Mouse (Mus musculus) heart, embryonic 14.5 days (tissue): Measurements from ENCODE around the gene Zfp52. TPM values are rescaled to one million over a fixed set of nuclear protein-coding genes. Genes with fewer than 3 reads are reported as not detected.
A peak's percentile ranks its signal among the peaks of the same experiment; 100 is the strongest.

ENCODE experiments used
- ATAC-seq: fragments of 200-750 bp; cut with Nextera tagmentation; 2 replicates; pipeline ENCODE4 v1.8.0; 2017; ENCODE audit warnings: low read depth, moderate TSS enrichment; ENCODE audit not compliant: insufficient number of reproducible peaks, insufficient read depth, low FRiP score
- H3K27ac ChIP-seq, 2 experiments: fragments of 200-500 bp in 1 of 2; fragments of 300-500 bp in 1 of 2; sonication (generic) in 1 of 2; replicated peaks in 1 of 2; 2 replicates each; pipeline ENCODE4 v1.5.1; 2012 to 2014; ENCODE audit warnings: low read depth in 2 of 2, low read length in 2 of 2, control low read depth in 1 of 2, mild to moderate bottlenecking in 1 of 2, mixed read lengths in 1 of 2; ENCODE audit not compliant: control insufficient read depth in 1 of 2, insufficient read depth in 1 of 2
- H3K27me3 ChIP-seq: fragments of 300-500 bp; sonication (generic); 2 replicates; pipeline ENCODE4 v1.6.1; 2014; ENCODE audit warnings: mild to moderate bottlenecking, low read length, control low read depth; ENCODE audit not compliant: control insufficient read depth, insufficient read depth
- H3K36me3 ChIP-seq: fragments of 300-500 bp; sonication (generic); 2 replicates; pipeline ENCODE4 v1.6.1; 2014; ENCODE audit warnings: mild to moderate bottlenecking, control low read depth, low read length, mixed read lengths; ENCODE audit not compliant: control insufficient read depth, insufficient read depth
- H3K4me1 ChIP-seq, 2 experiments: fragments of 200-500 bp in 1 of 2; fragments of 300-500 bp in 1 of 2; sonication (generic) in 1 of 2; 2 replicates each; pipeline ENCODE4 v1.6.1; 2012 to 2014; ENCODE audit warnings: low read length in 2 of 2, control low read depth in 1 of 2, mixed read lengths in 1 of 2; ENCODE audit not compliant: control insufficient read depth in 2 of 2, insufficient read depth in 2 of 2
- H3K4me2 ChIP-seq: fragments of 300-500 bp; sonication (generic); 2 replicates; pipeline ENCODE4 v1.6.1; 2014; ENCODE audit warnings: mild to moderate bottlenecking, low read length
- H3K4me3 ChIP-seq, 2 experiments: fragments of 200-500 bp in 1 of 2; fragments of 300-500 bp in 1 of 2; sonication (generic) in 1 of 2; 2 replicates each; pipeline ENCODE4 v1.5.1; 2012 to 2014; ENCODE audit warnings: low read length in 2 of 2, mild to moderate bottlenecking in 2 of 2, control low read depth in 1 of 2, low read depth in 1 of 2, moderate library complexity in 1 of 2; ENCODE audit not compliant: control insufficient read depth in 1 of 2, insufficient read depth in 1 of 2
- H3K9ac ChIP-seq: fragments of 300-500 bp; sonication (generic); 2 replicates; pipeline ENCODE4 v1.6.1; 2014; ENCODE audit warnings: mild to moderate bottlenecking, low read length
- H3K9me3 ChIP-seq: fragments of 300-500 bp; sonication (generic); 2 replicates; pipeline ENCODE4 v1.6.1; 2016; ENCODE audit warnings: low read length, control low read depth; ENCODE audit not compliant: control insufficient read depth
- WGBS: fragments of 180-500 bp; shearing (Covaris S2); extraction: QIAGEN DNeasy Blood & Tissue Kit; methylation state at CpG from one replicate; pipeline ENCODE4 v1.1.7; 2014; 5-methylcytosine and 5-hydroxymethylcytosine counted together
- polyA plus RNA-seq: library from polyadenylated mRNA; unstranded; fragments of >200 nt; fragmentation: Nextera tagmentation; extraction: Ambion mirVana; gene quantifications from 2 replicates; pipeline ENCODE4 v1.2.1, GENCODE M21; 2014

Gene Zfp52
- polyA plus RNA-seq, 1 experiment from 2014 or later = 4.0 TPM

DNA sequence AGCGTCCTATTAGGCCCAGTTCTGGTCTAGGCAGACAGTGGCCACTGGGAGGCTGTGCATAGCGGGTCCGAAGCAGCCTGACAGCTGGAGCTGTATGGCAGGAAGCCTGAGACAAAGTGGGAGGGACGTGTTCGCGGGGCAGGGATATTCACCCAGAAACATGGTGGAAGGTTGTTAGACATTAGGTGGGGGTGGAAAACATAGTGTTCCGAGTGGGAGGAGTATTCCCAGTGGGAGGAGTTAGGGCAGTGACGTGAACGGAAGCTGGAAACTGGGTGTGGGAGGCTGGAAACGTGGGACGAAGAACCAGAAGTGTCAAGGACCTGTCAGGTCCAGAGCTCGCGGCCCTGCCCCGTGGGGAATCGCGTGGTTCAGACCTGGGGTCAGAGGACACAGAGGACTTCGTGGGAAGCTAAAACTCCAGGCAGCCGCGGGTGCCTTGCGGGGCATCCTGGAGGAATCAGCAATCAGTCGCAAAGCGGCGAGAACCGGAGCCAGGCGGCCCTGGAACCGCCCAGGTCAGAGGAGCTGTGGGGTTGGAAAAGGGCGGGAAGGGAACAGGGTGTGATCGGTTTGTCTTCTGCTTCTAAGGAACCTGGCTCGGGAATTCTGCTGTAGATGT lies 31.5 kb downstream of the Zfp52 start, which contains the start of gene Zfp948:
TSS of gene Zfp948 (plus strand) at position 281 of the 622 bp plus-strand sequence.
- H3K9ac ChIP-seq = peak within 1 kb of the TSS; percentile 75
- peaks cover 5% of the 10 kb centered on the region in 2 experiments; a peak in 1 of 4 replicates for H3K4me1 ChIP-seq
- peaks cover 20% of the 10 kb centered on the region for H3K36me3 ChIP-seq
- no peaks in the 10 kb centered on the region for H3K9me3 ChIP-seq
- WGBS = under 1% methylated on average over 29 of the region's 29 CpGs
- H3K4me3 ChIP-seq = peak within 1 kb of the TSS; percentile 74 to 97
- peak within 1 kb of the TSS; percentile 91 to 98 for H3K27ac ChIP-seq
- H3K4me2 ChIP-seq = peak within 1 kb of the TSS; percentile 93
- H3K27me3 ChIP-seq = no peaks in the 10 kb centered on the region
- peak; percentile 93 for ATAC-seq

DNA sequence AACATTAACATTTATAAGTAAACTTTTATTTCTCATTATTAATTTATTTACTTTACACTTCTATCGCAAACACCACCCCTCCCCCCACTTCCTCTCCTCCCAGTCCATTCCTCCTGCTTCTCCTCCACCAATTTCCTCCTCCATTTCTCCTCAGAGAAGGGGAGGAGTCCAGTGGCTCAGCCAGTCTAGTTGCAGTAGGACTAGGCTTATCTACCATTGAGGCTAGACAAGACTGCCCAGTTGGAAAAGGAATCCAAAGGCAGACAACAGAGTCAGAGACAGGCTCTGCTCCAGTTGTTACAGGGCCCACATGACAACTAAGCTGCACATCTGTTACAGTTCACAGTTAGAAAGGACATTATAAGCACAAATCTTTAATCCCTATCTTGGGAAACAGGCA lies 32.4 kb downstream of the Zfp52 start:
- 0 out of 2 replicates have a peak overlapping the region, but pooled peaks have one; percentile 75 for H3K9ac ChIP-seq
- peaks cover 5% of the 10 kb centered on the region in 2 experiments; a peak in 1 of 4 replicates for H3K4me1 ChIP-seq
- H3K36me3 ChIP-seq = peaks cover 24% of the 10 kb centered on the region
- no peaks in the 10 kb centered on the region for H3K9me3 ChIP-seq
- H3K4me3 ChIP-seq = peak overlapping the region; percentile 17 to 74
- H3K27me3 ChIP-seq = no peaks in the 10 kb centered on the region
- WGBS = 36% methylated on average over 1 of the region's 1 CpGs
- peak overlapping the region; percentile 93 for H3K4me2 ChIP-seq
- no peak for ATAC-seq
- no peak overlapping the region for H3K27ac ChIP-seq

DNA sequence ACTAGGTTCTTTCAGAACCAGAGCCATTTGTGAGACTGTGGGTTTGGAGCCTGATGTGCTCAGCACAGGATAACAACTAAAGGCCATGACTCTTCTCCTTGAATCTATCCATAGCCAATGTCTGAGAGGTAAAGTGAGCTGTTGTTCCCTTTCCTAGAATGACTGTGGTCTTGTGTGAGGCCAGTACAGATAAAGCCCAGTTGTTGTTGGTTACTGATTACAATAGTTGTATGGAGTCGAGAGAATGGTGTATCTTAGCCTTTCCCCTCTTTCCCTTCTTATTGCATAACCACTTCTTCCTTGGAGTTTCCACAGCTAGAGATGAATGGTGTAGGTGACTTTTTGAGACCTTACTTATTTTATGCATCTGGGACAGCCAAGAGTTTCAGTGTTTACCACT lies 43.7 kb downstream of the Zfp52 start:
- Histone ChIP-seq H3K9ac (no peak overlapping the region), H3K4me3 (no peak overlapping the region), H3K4me2 (no peak overlapping the region), H3K27ac (no peak overlapping the region), H3K4me1 (no peaks in the 10 kb centered on the region), H3K27me3 (no peaks in the 10 kb centered on the region), H3K9me3 (no peaks in the 10 kb centered on the region), H3K36me3 (peaks cover 69% of the 10 kb centered on the region)
- ATAC-seq = no peak
- 64% methylated on average over 1 of the region's 1 CpGs for WGBS

DNA sequence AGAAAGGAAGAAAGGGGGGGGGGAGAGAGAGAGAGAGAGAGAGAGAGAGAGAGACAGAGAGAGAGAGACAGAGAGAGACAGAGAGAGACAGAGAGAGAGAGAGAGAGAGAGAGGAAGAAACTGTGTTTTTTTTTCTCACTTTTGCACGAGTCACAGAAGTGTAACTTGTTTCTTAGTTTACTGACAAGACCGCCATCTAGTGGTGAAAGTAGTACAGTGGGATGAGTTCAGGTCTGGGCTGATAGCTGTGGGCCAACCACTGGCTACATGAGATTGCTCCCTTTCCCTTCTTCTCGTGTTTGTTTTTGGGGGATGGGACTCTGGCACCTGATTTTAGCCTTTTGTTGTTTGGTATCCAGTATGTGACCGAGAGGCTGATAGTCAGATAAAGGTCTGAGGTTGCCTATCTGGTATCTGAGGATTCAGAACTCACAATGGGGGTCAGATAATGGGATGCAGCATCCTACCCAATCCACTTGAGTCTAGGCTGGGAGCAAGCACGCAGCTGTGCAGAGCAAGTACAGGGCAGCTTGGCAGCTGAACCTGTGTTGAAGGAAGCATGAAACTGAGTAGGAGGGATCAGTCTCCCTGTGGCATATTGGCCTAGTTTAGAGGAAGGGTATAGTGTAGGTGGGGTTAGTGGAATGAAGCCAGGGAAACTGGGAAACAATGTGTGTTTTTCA lies 44.3 kb downstream of the Zfp52 start:
- no peaks in the 10 kb centered on the region for H3K9me3 ChIP-seq
- no peak overlapping the region for H3K27ac ChIP-seq
- no peak overlapping the region for H3K4me3 ChIP-seq
- peaks cover 69% of the 10 kb centered on the region for H3K36me3 ChIP-seq
- no peaks in the 10 kb centered on the region for H3K4me1 ChIP-seq
- H3K27me3 ChIP-seq = no peaks in the 10 kb centered on the region
- WGBS = 21% methylated on average over 5 of the region's 5 CpGs
- H3K9ac ChIP-seq = no peak overlapping the region
- H3K4me2 ChIP-seq = no peak overlapping the region
- 0 out of 2 replicates have a peak, but pooled peaks have one; percentile 59 for ATAC-seq

DNA sequence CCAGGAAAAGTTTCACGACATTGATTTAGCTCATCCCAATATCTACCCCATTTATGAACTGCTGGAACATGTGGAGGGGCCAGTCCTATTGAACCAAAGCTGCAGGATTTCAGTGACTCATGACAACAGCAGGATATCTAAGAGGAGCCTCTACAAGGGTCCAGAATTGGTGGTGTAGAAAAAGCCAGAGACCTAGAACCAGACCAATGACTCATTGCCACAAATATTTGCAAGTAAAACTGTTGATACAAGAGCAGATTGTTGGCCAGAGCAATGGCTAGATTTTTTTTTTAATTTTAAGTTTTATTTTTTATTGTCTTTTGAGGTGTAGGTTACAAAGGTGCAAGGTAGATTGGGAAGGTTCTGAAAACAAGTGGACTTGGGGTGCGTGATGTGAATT lies 50.2 kb downstream of the Zfp52 start:
- 93% methylated on average over 2 of the region's 2 CpGs for WGBS
- ATAC-seq = no peak
- H3K4me1 ChIP-seq = no peaks in the 10 kb centered on the region
- no peak overlapping the region for H3K27ac ChIP-seq
- H3K27me3 ChIP-seq = no peaks in the 10 kb centered on the region
- no peak overlapping the region for H3K4me2 ChIP-seq
- H3K36me3 ChIP-seq = peaks cover 74% of the 10 kb centered on the region
- H3K9ac ChIP-seq = no peak overlapping the region
- peaks cover 10% of the 10 kb centered on the region; the same call in 1 of the 2 replicates for H3K9me3 ChIP-seq
- no peak overlapping the region for H3K4me3 ChIP-seq

Other genes starting within 250 kb of the Zfp52 start
- gene Vmn1r237, start 223.7 kb upstream of the Zfp52 start, polyA plus RNA-seq = not detected in 2 replicates
- 2.1 and 2.5 TPM in 2 replicates for gene Zfp677, start 151.8 kb upstream of the Zfp52 start, polyA plus RNA-seq
- gene Zfp54, start 112.3 kb upstream of the Zfp52 start, polyA plus RNA-seq = 3.4 and 4.0 TPM in 2 replicates
- 9.8 and 11.6 TPM in 2 replicates for gene Zfp51, start 85.2 kb upstream of the Zfp52 start, polyA plus RNA-seq
- gene Zfp53, start 46.5 kb upstream of the Zfp52 start, polyA plus RNA-seq = 5.3 and 5.5 TPM in 2 replicates
- gene Zfp948, start 31.5 kb downstream of the Zfp52 start, polyA plus RNA-seq = 14.7 and 14.8 TPM in 2 replicates
- gene Zfp983, start 115.1 kb downstream of the Zfp52 start, polyA plus RNA-seq = 2.7 and 4.1 TPM in 2 replicates
- 3.5 and 6.7 TPM in 2 replicates for gene Gm10226, start 156.3 kb downstream of the Zfp52 start, polyA plus RNA-seq
- gene Zfp760, start 172.2 kb downstream of the Zfp52 start, polyA plus RNA-seq = 7.0 and 7.1 TPM in 2 replicates
- 5.2 and 5.7 TPM in 2 replicates for gene Zfp229, start 195.3 kb downstream of the Zfp52 start, polyA plus RNA-seq